Mouse (Mus musculus) gonadal fat pad, adult 2 months (tissue): ENCODE data around the gene Gdpgp1. TPM values are rescaled to one million over a fixed set of nuclear protein-coding genes. Genes with fewer than 3 reads are reported as not detected.

ENCODE experiments used
- DNase-seq: peaks from one replicate; pipeline ENCODE4 v3.0.0-alpha.2; 2012; ENCODE audit warnings: low read depth
- polyA plus RNA-seq: library from polyadenylated mRNA; depleted of rRNA; stranded (reverse); fragments of >200 nt; gene quantifications from 2 replicates; pipeline ENCODE4 v1.2.3, GENCODE M21; 2012; rRNA removed

The Gdpgp1 gene
- polyA plus RNA-seq, result 2.3 and 2.4 TPM in 2 replicates

- peak; percentile 56 for DNase-seq
These were observed at the start of gene Gdpgp1, which contains the start of gene Cib1 for GRCm38 (mm10) chr7:80232489-80233029. TSS of gene Gdpgp1 (plus strand) at chr7:80232865. TSS of gene Cib1 (minus strand) at chr7:80232813.

GRCm38 (mm10) chr7:80183466-80183865 lies 49.2 kb upstream of the Gdpgp1 start:
- DNase-seq, result no peak

- no peak for DNase-seq
These were observed 48.7 kb upstream of the Gdpgp1 start for GRCm38 (mm10) chr7:80183969-80184368.

GRCm38 (mm10) chr7:80184551-80184950 lies 48.1 kb upstream of the Gdpgp1 start:
- no peak for DNase-seq

GRCm38 (mm10) chr7:80184968-80185367 lies 47.7 kb upstream of the Gdpgp1 start:
- no peak for DNase-seq

GRCm38 (mm10) chr7:80186021-80186420 lies 46.6 kb upstream of the Gdpgp1 start:
- no peak for DNase-seq

- DNase-seq, result no peak
These were observed 46.0 kb upstream of the Gdpgp1 start, which contains the start of gene Sema4b for GRCm38 (mm10) chr7:80186531-80187296. TSS of gene Sema4b (plus strand) at chr7:80186841.

- DNase-seq, result no peak
These were observed 45.2 kb upstream of the Gdpgp1 start for GRCm38 (mm10) chr7:80187501-80187900.

GRCm38 (mm10) chr7:80188579-80189125 lies 44.0 kb upstream of the Gdpgp1 start:
- DNase-seq, result no peak

- no peak for DNase-seq
These were observed 43.3 kb upstream of the Gdpgp1 start for GRCm38 (mm10) chr7:80189147-80189933.

GRCm38 (mm10) chr7:80191455-80191854 lies 41.2 kb upstream of the Gdpgp1 start:
- no peak for DNase-seq

- no peak for DNase-seq
These were observed 40.2 kb upstream of the Gdpgp1 start for GRCm38 (mm10) chr7:80192226-80193061.

GRCm38 (mm10) chr7:80193941-80194739 lies 38.5 kb upstream of the Gdpgp1 start:
- DNase-seq, result no peak

GRCm38 (mm10) chr7:80195146-80195545 lies 37.5 kb upstream of the Gdpgp1 start:
- DNase-seq, result no peak

- peak; percentile 98 for DNase-seq
These were observed 36.9 kb upstream of the Gdpgp1 start for GRCm38 (mm10) chr7:80195576-80196263.

GRCm38 (mm10) chr7:80197371-80197770 lies 35.3 kb upstream of the Gdpgp1 start:
- no peak for DNase-seq

GRCm38 (mm10) chr7:80197941-80198778 lies 34.5 kb upstream of the Gdpgp1 start:
- DNase-seq, result no peak

- DNase-seq, result no peak
These were observed 33.8 kb upstream of the Gdpgp1 start for GRCm38 (mm10) chr7:80198863-80199262.

GRCm38 (mm10) chr7:80199286-80199685 lies 33.4 kb upstream of the Gdpgp1 start:
- no peak for DNase-seq
